Mouse (Mus musculus) mouse embryonic stem cell (cell line): ENCODE measurements around the gene Wdr25.

ENCODE experiments used
- in situ Hi-C, 2 experiments: fragments of 300-500 bp; cut with MboI; formaldehyde crosslinking; loops; 1 replicate in 1 of 2; 3 replicates in 1 of 2; pipeline ENCODE4 v1.14.3; 2019 to 2020; ENCODE audit warnings: low sequenced_read_pairs in 2 of 2, low pct_unique_long_range_greater_than_20kb in 1 of 2, mixed read lengths in 1 of 2; ENCODE audit not compliant: unreplicated experiment in 1 of 2

Wdr25 gene

DNA sequence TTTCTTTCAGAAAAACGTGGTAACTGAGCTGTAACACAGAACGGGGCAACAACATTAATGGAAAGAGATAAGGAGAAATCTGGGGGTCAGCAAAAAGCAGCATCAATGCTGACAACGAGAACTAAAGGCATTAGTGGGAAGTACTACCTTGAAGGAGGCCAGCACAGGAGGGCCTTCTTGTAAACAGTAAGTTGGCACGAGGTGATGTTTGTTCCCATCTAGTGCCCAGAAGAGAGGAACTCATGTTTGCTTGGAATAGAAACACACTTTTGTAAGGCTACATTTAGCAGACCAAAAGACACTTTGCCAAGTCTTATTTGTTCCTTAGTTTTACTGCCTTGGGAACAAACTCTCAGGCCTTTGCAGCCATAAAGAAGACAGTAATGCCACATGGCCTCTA is 4.8 kb upstream of the Wdr25 start:
- in situ Hi-C loops = no loop called here

DNA sequence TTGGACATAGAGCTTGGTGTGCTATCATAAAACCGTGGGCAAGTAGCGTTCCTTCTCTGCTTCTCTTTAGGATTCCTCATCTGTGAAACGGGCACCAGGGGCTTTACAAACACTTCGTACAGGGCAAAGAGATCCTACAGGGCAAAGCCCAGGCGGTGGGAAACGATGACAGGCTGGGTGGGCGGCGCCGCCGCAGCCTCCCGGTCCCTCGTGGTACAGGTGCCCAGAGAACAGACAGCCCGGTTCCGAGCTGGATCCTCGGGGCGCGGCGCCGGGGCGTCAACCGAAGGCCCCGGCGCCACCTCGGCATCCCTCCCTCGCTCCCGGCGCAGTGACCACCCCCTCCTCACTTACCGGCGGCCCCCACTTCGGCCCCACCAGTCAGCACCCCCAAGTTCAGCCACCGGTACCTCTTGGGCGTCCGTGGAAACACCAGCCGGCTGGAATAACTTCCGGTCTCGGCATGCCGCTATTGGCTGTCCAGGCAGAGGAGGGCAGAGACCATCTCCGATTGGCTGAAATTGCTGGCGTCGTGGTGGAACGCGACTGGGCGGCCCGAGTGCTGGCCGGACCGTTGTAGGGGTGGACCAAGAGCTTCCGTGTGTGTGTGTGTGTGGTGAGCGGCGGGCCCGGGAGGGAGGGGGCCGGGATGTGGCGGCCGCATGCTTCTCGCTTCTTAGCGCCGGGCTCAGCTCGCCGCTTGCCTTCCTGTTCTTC is 442 bp downstream of the Wdr25 start, which contains the start of gene Wars:
Gene Wars (minus strand): TSS at position 460 of the 717 bp plus-strand sequence.
- in situ Hi-C loops = no loop called here

DNA sequence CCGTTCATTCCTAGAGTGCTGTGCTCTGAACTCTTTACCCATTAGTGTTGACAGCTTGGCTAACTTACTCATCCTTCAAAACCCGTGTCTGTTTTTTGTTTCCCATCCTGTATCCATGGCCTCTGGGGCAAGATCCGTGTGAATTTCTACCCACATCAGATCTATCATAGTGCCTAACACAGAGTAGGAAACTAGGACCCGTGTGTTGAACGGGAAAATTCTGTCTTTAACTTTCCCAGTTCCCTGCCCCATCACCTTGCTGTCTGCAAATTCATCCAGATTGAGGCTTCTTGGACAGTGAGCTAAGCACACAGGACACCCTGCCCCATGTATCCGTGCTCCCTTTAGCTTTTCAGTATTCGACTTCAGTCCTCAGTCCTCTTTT is 993 bp downstream of the Wdr25 start:
- in situ Hi-C loops = no loop called here

- in situ Hi-C loops = no loop called here
These were observed 2.6 kb downstream of the Wdr25 start for GRCm38 (mm10) chr12:108896006-108896405.

- in situ Hi-C loops = loop anchor here (5.0 to 10.0 kb wide), 2 partner anchors 411 to 413 kb away; no protein-coding TSS in a partner anchor
These were observed 7.9 kb downstream of the Wdr25 start for GRCm38 (mm10) chr12:108901346-108901745.

- in situ Hi-C loops = loop anchor here (5.0 to 10.0 kb wide), 2 partner anchors 409 to 412 kb away; no protein-coding TSS in a partner anchor
These were observed 9.5 kb downstream of the Wdr25 start for GRCm38 (mm10) chr12:108902940-108903339.

DNA sequence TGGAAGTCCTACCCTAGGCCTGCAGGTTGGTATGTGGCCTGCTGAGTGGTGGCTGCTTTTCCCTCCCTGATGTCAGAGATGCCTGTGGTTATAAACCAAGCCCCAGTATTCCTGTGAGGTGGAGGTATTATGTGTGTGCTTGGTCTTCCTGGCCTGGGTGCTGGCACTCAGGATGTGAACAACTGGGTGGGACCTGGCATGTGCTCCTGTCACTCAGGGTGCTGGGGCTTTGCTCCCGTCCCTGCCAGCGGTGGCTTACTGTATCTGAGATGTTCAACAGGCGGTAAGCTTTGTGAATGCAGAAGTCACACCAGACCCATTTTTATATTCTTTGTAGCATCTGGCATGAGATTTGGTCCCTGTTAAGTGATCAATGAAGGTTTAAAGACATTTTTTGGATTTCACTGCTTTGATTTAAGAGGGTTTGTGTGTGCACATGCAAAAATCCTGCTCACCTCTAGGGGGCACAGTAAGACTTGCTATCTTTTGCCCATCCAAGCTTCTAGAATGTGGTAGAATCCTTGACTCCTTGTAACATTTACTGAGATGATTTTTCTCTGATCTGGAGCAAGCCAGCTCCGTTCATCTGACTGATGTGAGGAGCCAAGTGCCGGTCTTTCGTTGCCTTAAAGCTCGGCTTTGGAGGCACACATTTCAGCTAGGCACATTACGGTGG is 10.3 kb downstream of the Wdr25 start:
- in situ Hi-C loops = loop anchor here (5.0 to 10.0 kb wide), 2 partner anchors 409 to 411 kb away; no protein-coding TSS in a partner anchor

- in situ Hi-C loops = loop anchor here (5.0 to 10.0 kb wide), 2 partner anchors 408 to 411 kb away; no protein-coding TSS in a partner anchor
These were observed 10.8 kb downstream of the Wdr25 start for GRCm38 (mm10) chr12:108904276-108904653.

DNA sequence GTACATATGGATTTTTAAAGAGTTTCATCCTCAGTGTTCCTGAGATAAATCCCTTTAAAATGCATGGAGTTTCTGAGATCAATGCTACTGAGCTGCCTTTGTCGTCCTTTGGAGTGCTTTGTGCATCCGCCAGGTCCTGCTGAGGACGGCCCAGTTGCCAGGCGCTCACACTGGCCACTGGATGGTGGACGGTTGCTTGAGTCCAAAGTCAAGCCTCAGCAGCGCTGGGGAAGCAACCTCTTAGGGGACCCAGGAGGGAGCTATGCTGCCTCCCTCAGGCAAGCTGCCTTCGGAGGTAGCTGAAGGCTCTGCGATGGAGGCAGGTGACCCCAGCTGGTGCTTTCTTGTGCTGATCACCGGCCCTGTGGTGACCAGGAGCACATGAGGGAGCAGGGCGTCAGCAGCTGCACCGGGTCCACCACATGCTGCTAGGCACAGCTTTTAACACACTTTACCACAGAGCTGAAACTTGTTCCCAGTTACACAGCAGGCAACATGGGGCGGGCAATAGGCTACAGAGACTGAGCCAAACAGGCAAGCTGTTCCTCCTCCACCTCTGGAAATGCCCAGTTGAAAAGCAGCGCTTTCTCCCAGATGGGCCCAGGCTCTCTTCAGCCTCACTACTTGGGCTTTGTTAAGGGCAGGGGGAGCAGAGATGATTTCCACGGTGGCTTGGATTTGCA is 12.3 kb downstream of the Wdr25 start:
- in situ Hi-C loops = loop anchor here in 1 of 2 experiments (10.0 kb wide), 1 partner anchor 409 kb away; no protein-coding TSS in a partner anchor

DNA sequence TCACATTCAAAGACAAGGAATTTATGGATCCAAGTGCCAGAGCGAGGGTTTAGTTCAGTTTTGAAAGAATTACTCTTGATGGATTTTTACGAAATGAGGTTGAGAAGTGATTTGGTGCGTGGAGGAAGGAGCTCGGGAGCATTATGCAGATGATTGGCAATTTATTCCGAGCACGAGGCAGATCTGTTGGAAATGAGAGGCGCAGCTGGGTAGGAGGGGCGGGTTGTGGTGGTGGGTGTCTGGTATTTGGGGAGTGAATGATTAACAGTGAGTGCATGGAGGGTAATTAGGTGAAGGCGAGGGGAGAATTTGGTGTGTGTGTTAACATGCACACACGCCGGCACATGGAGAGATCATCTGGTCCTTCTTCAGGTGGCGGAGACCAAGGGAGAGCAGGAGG is 13.0 kb downstream of the Wdr25 start:
- in situ Hi-C loops = loop anchor here in 1 of 2 experiments (10.0 kb wide), 1 partner anchor 408 kb away; no protein-coding TSS in a partner anchor

DNA sequence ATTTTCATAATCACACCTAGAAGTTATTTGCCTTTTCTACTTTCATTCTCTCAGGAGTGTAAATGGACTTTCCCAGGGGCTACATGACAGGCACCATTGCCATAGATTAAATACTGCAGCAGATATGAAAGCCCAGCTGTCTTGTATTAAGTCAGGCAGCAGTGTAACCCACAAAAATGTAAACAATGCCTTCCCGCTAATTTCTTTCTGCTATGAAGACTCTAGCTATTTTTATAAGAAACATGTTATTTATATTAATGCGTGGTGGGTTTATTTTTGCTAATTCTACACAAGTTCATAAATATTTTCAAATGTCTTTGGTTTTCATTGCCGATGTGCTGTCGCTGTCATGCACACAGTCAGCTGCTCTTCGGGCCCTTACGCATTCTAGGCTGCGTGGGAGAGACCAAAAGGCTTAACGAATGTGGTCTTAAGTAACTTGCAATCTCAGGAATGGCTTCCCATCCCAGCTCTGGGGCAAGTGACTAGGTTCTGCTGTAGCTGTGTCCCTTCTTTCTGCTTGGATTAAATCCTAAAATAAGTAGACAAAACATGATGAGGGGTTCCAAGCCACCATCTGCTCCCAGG is 16.5 kb downstream of the Wdr25 start:
- in situ Hi-C loops = loop anchor here in 1 of 2 experiments (10.0 kb wide), 1 partner anchor 405 kb away; no protein-coding TSS in a partner anchor

DNA sequence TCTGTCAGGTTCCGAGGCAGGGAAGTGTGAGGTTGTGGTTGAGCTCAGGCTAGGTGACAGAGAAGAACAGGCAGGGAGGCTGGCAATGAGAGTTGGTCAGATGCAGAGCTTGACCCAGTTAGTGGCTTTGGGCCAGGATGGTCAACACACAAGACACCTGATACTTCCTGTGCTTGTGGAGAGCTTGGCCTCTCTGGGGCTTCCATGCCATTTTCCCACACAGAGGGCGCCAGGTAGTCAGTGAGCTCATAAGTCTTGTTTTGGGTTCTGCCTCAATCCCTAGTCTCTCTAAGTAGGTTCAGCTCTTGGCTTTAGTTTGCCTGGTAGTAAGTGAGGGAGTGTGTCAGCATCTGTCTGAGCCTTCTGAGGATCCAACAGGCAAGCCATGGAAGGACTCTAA is 19.0 kb downstream of the Wdr25 start:
- in situ Hi-C loops = no loop called here

- in situ Hi-C loops = no loop called here
These were observed 20.8 kb downstream of the Wdr25 start for GRCm38 (mm10) chr12:108914198-108914597.

DNA sequence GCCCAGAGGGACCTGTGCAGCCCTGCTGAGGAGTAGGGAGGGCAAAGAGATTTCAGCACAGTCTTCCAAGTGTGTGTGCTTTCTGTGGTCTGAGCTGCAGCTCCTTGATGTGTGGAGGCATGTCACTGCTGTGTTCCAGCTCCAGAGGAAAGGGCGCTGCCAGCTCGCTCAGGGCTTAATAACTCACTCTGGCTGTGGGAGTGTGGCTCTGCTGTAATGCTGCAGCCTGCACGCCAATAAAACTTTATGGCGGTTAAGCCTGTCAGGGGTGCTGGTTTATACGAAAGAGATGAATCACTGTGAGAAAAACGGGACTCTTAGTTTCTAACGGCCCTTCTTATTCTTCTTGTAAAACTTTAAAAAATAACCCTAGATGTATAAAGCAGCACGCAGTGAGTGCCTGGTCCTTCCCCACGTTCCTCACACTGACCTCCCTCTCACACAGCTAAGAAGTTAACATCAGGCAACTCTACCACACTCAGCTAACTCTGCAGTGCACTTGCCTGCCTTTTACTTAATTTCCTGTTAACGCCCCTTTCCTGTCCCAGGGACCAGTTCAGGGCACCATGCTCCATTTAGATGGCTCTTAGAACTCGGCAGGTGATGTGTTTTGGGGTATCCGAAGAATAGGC is 21.4 kb downstream of the Wdr25 start:
- in situ Hi-C loops = no loop called here

DNA sequence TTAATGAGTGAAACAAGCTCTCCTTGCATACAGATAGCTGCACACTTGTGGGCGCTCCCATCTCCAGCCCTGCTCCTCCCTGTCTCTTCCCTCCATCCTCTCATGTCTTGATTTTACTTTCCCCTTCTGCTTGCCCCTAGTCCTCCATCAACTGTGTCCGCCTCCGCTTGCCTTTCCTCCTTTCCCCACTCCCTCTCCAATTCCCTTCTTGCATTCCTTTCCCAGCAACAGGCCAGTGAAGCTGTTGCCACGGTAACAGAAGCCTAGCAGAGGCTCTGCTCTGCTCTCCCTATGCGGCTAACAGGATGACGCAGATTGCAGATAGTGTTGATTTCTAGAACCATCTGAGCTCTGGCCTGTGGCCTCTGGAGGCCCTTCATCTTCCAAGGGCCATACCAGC is 22.5 kb downstream of the Wdr25 start:
- in situ Hi-C loops = no loop called here

- in situ Hi-C loops = no loop called here
These were observed 23.1 kb downstream of the Wdr25 start for GRCm38 (mm10) chr12:108916447-108917042.

- in situ Hi-C loops = no loop called here
These were observed 24.1 kb downstream of the Wdr25 start for GRCm38 (mm10) chr12:108917509-108917908.

- in situ Hi-C loops = no loop called here
These were observed 25.3 kb downstream of the Wdr25 start for GRCm38 (mm10) chr12:108918753-108919152.
